Mouse (Mus musculus): ENCODE data around the gene Tbc1d22b. TPM values are rescaled to one million over a fixed set of nuclear protein-coding genes. Genes with fewer than 3 reads are reported as not detected.

Tbc1d22b gene
- polyA plus RNA-seq, 1 experiment from 2014 or later: 16.4 TPM

GRCm38 (mm10) chr17:29565521-29565920 is 15.9 kb downstream of the Tbc1d22b start:
- peaks cover 46% of the 10 kb centered on the region for H3K36me3 ChIP-seq
- H3K4me1 ChIP-seq: no peaks in the 10 kb centered on the region; the same call in 1 of the 2 replicates
- H3K4me3 ChIP-seq: no peak overlapping the region
- no peaks in the 10 kb centered on the region for H3K9me3 ChIP-seq
- 91% methylated on average over 5 of the region's 5 CpGs for WGBS
- H3K27me3 ChIP-seq: no peaks in the 10 kb centered on the region
- no peak overlapping the region for H3K9ac ChIP-seq
- no peak overlapping the region for H3K27ac ChIP-seq
- ATAC-seq (ENCODE audit: insufficient number of reproducible peaks, insufficient read depth, low FRiP score, low TSS enrichment, low read depth): no peak
- no peak overlapping the region for H3K4me2 ChIP-seq

GRCm38 (mm10) chr17:29568435-29568834 is 18.9 kb downstream of the Tbc1d22b start:
- no peak overlapping the region for H3K27ac ChIP-seq
- H3K4me2 ChIP-seq: no peak overlapping the region
- no peaks in the 10 kb centered on the region for H3K9me3 ChIP-seq
- H3K36me3 ChIP-seq: peaks cover 75% of the 10 kb centered on the region
- no peak for ATAC-seq (ENCODE audit: insufficient number of reproducible peaks, insufficient read depth, low FRiP score, low TSS enrichment, low read depth)
- H3K4me3 ChIP-seq: no peak overlapping the region
- 88% methylated on average over 15 of the region's 15 CpGs for WGBS
- no peaks in the 10 kb centered on the region for H3K27me3 ChIP-seq
- no peak overlapping the region for H3K9ac ChIP-seq
- H3K4me1 ChIP-seq: no peaks in the 10 kb centered on the region; the same call in 1 of the 2 replicates

GRCm38 (mm10) chr17:29569831-29570230 is 20.2 kb downstream of the Tbc1d22b start:
- WGBS: 82% methylated on average over 6 of the region's 6 CpGs
- H3K4me3 ChIP-seq: no peak overlapping the region
- H3K9ac ChIP-seq: no peak overlapping the region
- no peaks in the 10 kb centered on the region for H3K9me3 ChIP-seq
- H3K27ac ChIP-seq: no peak overlapping the region
- H3K36me3 ChIP-seq: peaks cover 79% of the 10 kb centered on the region
- no peaks in the 10 kb centered on the region; the same call in 1 of the 2 replicates for H3K4me1 ChIP-seq
- ATAC-seq (ENCODE audit: insufficient number of reproducible peaks, insufficient read depth, low FRiP score, low TSS enrichment, low read depth): no peak
- H3K4me2 ChIP-seq: no peak overlapping the region
- H3K27me3 ChIP-seq: no peaks in the 10 kb centered on the region

- peaks cover 82% of the 10 kb centered on the region for H3K36me3 ChIP-seq
- H3K4me2 ChIP-seq: no peak overlapping the region
- no peak overlapping the region for H3K4me3 ChIP-seq
- H3K27ac ChIP-seq: peak overlapping the region; percentile 13; the same call in 1 of the 2 replicates
- WGBS: 68% methylated on average over 4 of the region's 4 CpGs
- H3K27me3 ChIP-seq: no peaks in the 10 kb centered on the region
- H3K9me3 ChIP-seq: no peaks in the 10 kb centered on the region
- peaks cover 10% of the 10 kb centered on the region; the same call in 1 of the 2 replicates for H3K4me1 ChIP-seq
- ATAC-seq (ENCODE audit: insufficient number of reproducible peaks, insufficient read depth, low FRiP score, low TSS enrichment, low read depth): no peak
- H3K9ac ChIP-seq: no peak overlapping the region
These were observed 30.1 kb downstream of the Tbc1d22b start for GRCm38 (mm10) chr17:29579579-29580126.

- Histone ChIP-seq H3K9ac (no peak overlapping the region), H3K36me3 (peaks cover 62% of the 10 kb centered on the region), H3K27ac (no peak overlapping the region), H3K27me3 (no peaks in the 10 kb centered on the region), H3K4me1 (peaks cover 12% of the 10 kb centered on the region; the same call in 1 of the 2 replicates), H3K4me2 (no peak overlapping the region), H3K9me3 (no peaks in the 10 kb centered on the region), H3K4me3 (no peak overlapping the region)
- ATAC-seq (ENCODE audit: insufficient number of reproducible peaks, insufficient read depth, low FRiP score, low TSS enrichment, low read depth): no peak
- WGBS: 87% methylated on average over 5 of the region's 5 CpGs
These were observed 34.0 kb downstream of the Tbc1d22b start for GRCm38 (mm10) chr17:29583569-29583968.

- Histone ChIP-seq H3K4me2 (no peak overlapping the region), H3K27me3 (no peaks in the 10 kb centered on the region), H3K9ac (no peak overlapping the region), H3K4me3 (no peak overlapping the region), H3K4me1 (peaks cover 16% of the 10 kb centered on the region), H3K27ac (no peak overlapping the region; the same call in 1 of the 2 replicates), H3K9me3 (no peaks in the 10 kb centered on the region), H3K36me3 (peaks cover 55% of the 10 kb centered on the region)
- ATAC-seq (ENCODE audit: insufficient number of reproducible peaks, insufficient read depth, low FRiP score, low TSS enrichment, low read depth): no peak
- WGBS: 73% methylated on average over 5 of the region's 5 CpGs
These were observed 34.7 kb downstream of the Tbc1d22b start for GRCm38 (mm10) chr17:29584306-29584705.

GRCm38 (mm10) chr17:29584737-29585136 is 35.2 kb downstream of the Tbc1d22b start:
- no peak for ATAC-seq (ENCODE audit: insufficient number of reproducible peaks, insufficient read depth, low FRiP score, low TSS enrichment, low read depth)
- Histone ChIP-seq H3K4me3 (no peak overlapping the region), H3K27ac (no peak overlapping the region), H3K36me3 (peaks cover 51% of the 10 kb centered on the region), H3K27me3 (no peaks in the 10 kb centered on the region), H3K4me2 (no peak overlapping the region), H3K4me1 (peaks cover 18% of the 10 kb centered on the region), H3K9ac (no peak overlapping the region), H3K9me3 (no peaks in the 10 kb centered on the region)
- WGBS: 60% methylated on average over 3 of the region's 3 CpGs

- no peaks in the 10 kb centered on the region for H3K27me3 ChIP-seq
- H3K9ac ChIP-seq: no peak overlapping the region
- H3K9me3 ChIP-seq: no peaks in the 10 kb centered on the region
- 73% methylated on average over 5 of the region's 6 CpGs for WGBS
- H3K36me3 ChIP-seq: peaks cover 47% of the 10 kb centered on the region
- ATAC-seq (ENCODE audit: insufficient number of reproducible peaks, insufficient read depth, low FRiP score, low TSS enrichment, low read depth): no peak
- peaks cover 18% of the 10 kb centered on the region for H3K4me1 ChIP-seq
- no peak overlapping the region for H3K4me3 ChIP-seq
- no peak overlapping the region for H3K27ac ChIP-seq
- H3K4me2 ChIP-seq: no peak overlapping the region
These were observed 35.9 kb downstream of the Tbc1d22b start for GRCm38 (mm10) chr17:29585446-29585845.

GRCm38 (mm10) chr17:29586921-29587320 is 37.3 kb downstream of the Tbc1d22b start:
- Histone ChIP-seq H3K4me1 (peaks cover 18% of the 10 kb centered on the region), H3K27me3 (no peaks in the 10 kb centered on the region), H3K4me2 (no peak overlapping the region), H3K4me3 (no peak overlapping the region), H3K9ac (no peak overlapping the region), H3K9me3 (no peaks in the 10 kb centered on the region), H3K36me3 (peaks cover 39% of the 10 kb centered on the region), H3K27ac (no peak overlapping the region)
- no peak for ATAC-seq (ENCODE audit: insufficient number of reproducible peaks, insufficient read depth, low FRiP score, low TSS enrichment, low read depth)
- 79% methylated on average over 9 of the region's 9 CpGs for WGBS

- H3K4me1 ChIP-seq: peaks cover 14% of the 10 kb centered on the region
- no peak for ATAC-seq (ENCODE audit: insufficient number of reproducible peaks, insufficient read depth, low FRiP score, low TSS enrichment, low read depth)
- 49% methylated on average over 11 of the region's 11 CpGs for WGBS
- no peaks in the 10 kb centered on the region for H3K27me3 ChIP-seq
- peaks cover 36% of the 10 kb centered on the region for H3K36me3 ChIP-seq
- H3K4me2 ChIP-seq: no peak overlapping the region
- no peak overlapping the region for H3K4me3 ChIP-seq
- H3K9me3 ChIP-seq: no peaks in the 10 kb centered on the region
- H3K27ac ChIP-seq: peak overlapping the region; percentile 39; the same call in 1 of the 2 replicates
- H3K9ac ChIP-seq: peak overlapping the region; percentile 40; the same call in 1 of the 2 replicates
These were observed 39.8 kb downstream of the Tbc1d22b start for GRCm38 (mm10) chr17:29589221-29589898.

GRCm38 (mm10) chr17:29595891-29596770 is 46.5 kb downstream of the Tbc1d22b start:
- Histone ChIP-seq H3K36me3 (peaks cover 75% of the 10 kb centered on the region), H3K27me3 (no peaks in the 10 kb centered on the region), H3K4me1 (no peaks in the 10 kb centered on the region), H3K9me3 (no peaks in the 10 kb centered on the region), H3K9ac (0 out of 2 replicates have a peak overlapping the region, but pooled peaks have one; percentile 27), H3K4me3 (no peak overlapping the region), H3K27ac (no peak overlapping the region), H3K4me2 (no peak overlapping the region)
- no peak for ATAC-seq (ENCODE audit: insufficient number of reproducible peaks, insufficient read depth, low FRiP score, low TSS enrichment, low read depth)
- WGBS: 89% methylated on average over 15 of the region's 15 CpGs

Measured in embryonic facial prominence, embryonic 13.5 days (tissue).